Mouse (Mus musculus) brain, adult 2 months (tissue): ENCODE measurements around the gene Creb5.

Experiments
- DNase-seq: peaks from one replicate; pipeline ENCODE4 v3.0.0; 2011; ENCODE audit warnings: low read depth, low spot score

The Creb5 gene

DNA sequence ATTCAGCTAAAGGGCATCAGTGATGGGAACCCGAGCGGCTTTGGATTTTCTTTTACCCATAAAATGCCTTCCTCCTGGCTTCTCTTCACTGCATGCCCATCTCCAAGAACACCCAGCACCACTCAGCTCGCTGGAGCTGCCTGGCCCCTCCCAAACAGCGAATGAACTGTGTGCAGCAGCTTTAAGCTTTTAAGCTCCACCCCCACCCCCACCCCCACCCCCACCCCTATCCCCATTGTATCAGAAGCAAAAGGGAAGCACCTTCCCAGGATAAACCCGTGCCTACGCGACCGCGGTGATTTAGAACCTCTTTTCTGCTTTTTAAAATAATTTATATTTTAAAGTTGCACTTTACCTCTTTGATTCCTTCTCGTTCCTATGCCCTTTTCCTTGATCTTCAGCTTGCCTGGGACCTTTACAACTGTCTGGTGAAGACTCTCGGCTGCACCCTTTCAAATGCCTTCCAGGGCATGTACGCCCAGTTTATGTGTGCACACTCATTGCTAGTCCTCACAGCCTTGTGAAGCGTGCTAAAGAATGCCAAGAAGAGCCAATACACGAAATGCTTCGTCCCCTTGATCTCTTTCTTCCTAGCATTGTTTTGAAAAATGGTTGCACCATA, 411.2 kb downstream of the Creb5 start:
- DNase-seq = peak; percentile 13

DNA sequence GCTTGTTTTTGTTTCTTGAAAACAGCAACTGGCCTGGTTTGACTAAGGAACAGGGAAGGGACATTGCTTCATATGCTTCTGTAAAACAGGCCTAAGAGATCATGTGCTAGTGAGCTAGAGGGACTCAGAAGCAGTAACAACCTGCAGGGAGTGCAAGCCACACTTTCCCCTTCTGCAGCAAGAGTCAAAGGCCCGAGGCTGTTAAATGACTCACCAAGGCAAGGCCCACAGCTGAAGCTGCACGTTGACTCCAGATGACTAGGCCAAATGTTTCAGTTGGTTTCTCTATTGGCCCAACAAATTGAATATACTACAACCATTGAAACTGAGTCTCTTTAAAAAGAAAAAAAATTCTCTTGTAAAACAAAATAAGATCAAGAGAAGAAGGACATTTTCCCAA, 417.4 kb downstream of the Creb5 start:
- DNase-seq = peak; percentile 4

DNA sequence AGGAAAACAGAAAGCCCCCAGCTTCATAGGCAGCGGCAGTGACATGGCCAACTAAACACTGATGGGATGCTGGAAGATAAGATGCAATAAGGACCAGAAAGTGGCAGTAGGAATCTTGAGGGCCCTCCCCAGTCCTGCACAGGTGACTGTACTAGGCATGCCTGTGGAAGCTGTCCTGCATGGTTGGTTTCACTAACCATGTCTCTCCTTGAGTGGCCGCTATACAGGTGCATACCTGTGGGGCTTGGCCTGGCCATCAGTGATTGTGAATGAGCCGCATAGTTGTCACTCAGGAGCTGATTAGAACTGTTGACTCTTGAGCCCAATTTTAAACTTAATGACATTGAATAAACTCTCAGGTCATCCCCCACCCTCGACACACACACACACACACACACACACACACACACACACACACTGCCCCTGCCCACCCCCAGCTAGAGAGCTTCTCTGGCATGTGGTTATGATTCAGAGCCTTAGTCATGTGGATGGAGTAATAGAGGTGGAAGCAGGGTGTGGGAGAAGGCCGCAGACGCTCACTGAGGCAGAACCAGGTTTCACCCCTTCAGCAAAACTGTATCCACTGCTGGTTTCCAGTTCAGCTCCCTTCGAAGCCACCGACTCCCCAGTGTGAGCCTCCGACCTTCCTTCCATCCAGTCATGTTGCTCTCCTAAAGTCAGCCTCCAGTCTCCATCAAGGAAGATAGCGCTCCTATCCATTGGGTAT, 419.7 kb downstream of the Creb5 start:
- DNase-seq = no peak

DNA sequence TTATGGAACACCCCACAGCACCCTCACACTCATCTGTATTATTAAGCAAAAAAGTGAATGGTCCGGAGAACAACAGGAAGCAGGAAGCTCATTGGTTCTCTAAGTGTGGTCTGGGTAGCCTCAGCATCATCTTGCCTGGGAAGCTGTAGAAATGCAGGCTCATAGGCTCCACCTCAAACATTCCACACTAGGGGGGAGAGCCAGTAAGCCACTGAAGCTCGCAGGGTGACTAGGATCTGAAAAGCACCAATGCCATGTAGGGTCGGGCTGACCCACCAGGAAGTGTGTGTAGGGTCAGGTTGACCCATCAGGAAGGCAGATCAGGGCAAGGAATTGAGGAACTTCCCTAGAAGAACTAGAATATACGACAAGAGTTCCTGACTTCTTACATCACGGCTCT, 420.7 kb downstream of the Creb5 start:
- no peak for DNase-seq

DNA sequence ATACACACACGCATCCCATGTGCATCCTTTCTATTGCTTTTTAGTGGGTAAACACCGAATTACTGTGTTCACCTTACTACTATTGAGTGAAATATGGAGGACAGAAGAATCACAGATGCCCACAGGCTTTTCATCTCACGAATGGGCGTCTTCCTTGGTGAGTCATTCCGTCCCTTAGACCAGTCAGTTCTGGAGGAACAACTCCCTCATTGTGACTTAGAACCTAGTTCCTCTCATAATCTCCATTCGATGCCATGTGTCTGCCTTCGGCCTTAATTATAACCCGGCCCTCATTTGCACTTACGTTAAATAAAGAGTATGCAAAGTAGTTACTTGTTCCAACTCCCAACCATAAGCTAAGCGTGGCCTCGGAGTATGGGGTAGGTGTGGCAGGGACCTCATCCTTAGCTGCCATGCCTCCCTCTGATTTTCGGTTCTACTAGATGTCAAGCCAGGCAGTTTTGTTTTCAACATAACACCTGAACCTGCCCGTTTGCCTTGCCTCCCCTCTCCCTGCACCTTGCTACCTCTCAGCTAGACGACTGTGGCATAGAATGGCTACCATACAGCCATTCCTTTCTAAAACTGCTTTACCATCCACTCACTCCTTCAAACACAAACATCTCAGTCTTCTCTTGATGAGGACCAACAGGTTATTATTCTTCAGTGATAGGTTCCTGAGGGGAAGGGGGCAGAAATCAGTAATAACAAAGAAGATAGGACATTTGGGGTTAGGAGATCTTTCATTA, 422.8 kb downstream of the Creb5 start:
- DNase-seq = no peak

DNA sequence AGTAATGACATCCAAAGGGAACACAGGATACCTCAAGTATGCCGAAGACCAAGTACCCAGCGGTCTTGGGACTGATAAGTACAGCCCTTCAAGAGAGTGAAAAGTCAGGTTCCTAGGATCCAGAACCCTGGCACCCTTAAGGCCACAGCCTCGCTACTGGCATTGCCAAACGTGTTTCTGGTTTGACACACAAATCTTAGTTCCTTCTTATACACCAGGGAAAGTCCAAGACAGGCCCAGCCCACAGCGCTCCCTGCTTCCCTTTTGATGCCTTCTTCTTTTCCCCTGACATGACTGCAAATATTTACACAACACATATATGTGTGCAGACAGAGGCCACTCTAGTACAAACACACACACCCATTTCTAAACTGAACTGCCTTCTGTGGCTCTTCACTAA, 423.5 kb downstream of the Creb5 start:
- no peak for DNase-seq

DNA sequence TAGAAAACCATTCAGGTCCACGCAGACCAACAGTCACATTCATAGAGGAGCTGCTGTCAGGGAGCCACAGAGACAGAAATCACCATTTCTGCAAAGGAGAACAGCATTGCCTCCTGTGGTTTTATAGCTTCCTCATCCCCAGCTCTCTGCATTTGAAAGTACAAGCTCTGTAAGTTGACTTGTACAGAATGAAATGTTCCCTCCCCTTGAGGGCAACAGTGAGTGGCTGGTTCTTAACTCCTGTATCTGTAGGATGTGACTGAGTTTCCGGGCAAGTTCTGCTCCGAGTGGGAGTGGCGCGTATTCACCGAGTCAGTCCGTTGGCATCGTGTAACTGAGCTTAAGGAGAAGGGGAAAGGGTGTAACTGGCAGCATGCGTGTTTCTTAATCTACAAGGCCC, 426.1 kb downstream of the Creb5 start:
- DNase-seq = peak; percentile 5

DNA sequence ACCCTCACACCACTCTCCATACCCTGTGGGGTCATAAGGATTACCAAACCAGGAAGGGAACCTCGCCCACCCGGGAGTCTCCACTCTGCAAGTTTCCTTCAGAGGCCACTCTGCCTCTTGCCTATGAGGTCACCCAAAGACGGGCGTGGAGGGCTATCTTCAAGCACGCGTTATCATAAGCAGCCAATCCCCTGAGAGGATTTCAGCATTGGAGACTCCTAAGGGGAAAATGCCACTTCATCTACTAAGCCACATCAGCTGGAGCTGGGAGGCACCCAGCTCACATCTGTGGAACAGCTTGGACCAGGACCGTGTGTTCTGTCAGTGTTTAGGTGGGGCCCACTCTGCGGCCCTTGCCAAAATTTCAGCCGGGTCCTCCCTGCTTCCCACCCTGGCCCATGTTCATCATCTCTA, 427.8 kb downstream of the Creb5 start:
- DNase-seq = no peak

DNA sequence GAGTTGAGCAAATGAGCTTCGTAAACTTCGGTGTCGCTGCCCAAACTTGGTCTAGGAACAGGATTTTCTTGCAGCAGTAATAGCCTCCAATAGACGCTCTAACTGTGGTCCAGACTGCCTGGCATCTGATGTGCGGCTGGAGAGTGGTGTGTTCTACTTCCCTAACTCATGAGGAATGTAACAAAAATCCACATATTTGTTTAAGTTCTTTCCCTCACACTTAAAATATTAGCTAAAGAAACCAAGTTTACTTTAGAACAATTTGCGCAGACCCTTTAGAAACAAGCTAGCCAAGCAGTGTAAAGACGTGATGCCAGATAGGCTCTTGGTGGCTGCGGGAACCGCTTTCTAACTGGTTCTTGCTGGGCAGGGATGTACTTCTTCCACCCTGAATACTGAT, 428.9 kb downstream of the Creb5 start:
- no peak for DNase-seq

DNA sequence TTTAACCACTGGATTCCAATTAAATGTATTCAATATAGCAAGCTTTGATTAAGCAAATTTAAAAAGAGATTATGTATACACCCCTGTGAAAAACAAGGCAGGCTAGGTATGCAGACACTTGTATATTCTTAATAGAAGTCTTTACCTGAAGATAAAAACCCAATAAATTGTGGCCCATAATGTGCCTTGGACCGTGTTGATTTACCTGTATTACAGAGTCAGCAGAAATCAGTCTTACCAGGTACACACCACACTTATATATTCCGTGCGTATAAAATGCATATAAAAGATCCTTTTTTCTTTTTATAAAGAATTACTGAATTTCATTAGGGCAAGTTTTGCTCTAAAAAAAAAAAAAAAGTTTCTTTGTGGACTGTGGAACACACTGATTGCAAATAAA, 432.9 kb downstream of the Creb5 start:
- DNase-seq = no peak

DNA sequence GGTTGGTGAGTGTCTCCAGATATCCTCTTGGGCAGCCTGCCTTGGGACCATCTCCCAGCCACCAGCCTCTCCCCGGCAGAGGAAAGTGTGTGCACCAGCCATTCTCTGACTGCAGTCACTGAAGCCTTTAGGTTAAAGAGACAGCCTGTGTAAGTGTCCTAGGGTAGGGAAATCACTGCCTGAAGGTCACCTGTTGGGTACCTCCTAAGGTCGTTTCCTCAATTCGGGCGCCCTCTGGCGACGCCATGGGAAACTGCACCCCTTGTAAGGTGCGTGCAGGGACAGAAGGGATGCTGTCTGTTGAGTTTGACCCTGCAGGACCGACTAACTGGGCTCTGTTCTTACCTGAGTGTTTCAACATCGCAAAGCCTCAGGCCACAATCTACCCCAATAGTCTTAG, 434.5 kb downstream of the Creb5 start:
- peak; percentile 73 for DNase-seq

DNA sequence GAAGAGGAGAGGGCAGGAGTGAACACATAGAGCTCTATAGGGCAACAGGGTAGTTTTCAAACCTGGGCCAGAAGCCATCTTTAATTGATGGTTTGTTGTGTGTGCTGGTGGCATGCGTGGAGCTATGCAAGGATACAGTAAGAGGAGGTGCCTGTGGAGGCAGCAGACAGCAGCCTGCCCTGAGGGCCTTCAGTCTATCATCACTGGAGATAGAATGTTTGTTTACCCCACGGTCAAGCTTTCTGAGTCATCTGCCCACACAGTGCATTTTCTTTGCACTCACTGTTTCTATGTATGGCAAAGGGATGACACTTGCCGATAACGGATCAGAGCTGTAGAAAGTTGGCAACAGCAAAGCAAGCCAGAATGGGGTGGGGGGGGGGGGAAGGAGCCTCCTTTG, 435.6 kb downstream of the Creb5 start:
- DNase-seq = no peak

DNA sequence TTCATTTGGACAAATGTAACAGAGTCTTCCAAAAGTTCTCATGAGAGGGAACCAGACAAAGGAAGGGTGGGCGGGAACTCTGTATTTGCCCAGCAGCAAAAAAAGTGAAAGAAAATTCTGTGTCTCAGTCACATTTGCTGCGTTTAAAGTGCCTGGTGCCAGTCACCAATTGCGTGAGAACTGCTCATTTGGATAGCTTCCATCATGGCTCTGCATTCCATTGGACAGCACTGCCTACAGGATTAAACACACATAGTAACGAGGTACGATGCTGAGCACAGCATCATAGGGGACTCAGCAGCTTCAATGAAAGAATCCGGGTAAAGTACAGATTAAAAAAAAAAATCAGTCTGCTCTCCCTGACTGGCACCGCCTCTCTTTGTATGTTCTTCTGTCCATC, 443.4 kb downstream of the Creb5 start:
- no peak for DNase-seq

DNA sequence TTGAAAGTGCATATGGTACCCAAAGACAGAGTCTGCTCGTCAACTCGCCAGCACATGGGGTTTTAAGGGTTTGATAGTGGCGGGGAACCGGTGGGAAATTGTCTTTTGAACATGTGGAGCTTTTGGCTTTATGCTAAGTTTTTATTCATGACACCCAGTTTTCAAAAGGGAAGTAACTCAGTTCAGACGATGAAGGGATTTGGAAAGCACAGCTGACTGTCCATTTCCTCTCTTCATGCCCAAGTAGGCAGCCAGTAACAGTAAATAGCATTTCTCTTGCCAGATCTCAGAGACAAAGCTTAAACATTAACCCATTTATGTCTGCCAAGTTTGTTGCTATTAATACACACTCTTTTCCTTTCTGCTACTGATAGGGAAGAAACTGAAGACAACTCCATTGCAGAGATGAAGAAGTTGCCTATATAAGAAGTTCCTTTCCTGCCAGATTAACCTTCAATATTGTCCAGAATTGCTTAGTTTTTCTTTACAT, 444.0 kb downstream of the Creb5 start:
- DNase-seq = no peak

DNA sequence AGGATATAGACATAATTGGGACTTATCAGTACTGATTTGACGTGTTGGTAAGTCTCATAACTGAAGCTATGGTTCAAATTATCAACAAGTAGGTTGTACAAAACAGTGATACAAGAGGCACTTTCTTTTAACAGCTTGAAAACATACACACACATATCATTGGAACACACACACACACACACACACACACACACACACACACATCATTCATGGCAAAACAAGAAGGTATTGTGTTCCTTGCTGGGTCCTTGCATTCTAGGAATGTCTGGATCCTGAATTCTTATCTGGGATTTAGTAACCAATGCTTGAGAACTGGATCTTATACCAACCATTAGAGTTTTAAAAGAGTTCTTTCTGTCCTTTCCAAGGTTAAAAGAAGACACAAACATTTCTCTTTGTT, 446.5 kb downstream of the Creb5 start:
- DNase-seq = no peak

DNA sequence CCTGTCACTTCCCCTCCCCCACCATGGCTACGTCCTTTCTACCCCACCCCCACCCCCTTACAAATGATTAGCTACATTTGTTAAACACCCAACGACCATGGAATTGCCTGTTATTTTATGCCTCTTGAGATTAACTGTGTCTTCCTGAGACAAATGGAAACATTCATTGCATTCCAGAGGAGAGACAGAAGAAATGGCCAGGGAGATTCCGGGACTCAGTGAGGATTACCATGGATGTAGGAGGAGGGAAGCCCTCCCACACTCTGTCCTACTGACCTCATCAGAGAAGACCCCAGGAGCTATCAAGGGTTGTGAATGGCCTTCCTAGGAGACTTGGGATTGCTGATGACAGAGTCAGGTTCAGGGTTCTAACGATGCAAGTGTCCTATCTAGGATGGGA, 446.9 kb downstream of the Creb5 start:
- DNase-seq = no peak

DNA sequence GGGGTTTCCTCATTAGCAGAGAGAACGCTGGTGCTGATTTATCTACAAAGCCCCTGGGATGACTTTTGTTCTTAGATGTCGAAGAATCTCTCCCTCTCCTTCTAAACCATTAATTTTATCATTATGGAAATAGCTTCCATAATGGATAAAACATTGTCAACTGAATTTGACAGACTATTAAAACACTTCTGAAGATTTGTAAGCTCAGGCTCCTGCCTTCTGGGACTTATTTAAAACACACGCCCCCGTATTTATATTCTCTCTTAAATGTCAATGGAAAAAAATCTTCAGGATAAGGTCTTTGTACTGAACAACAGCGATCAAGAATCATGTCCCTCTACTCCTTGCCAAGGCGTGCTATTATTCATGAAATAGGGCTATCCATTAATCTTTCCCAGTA, 448.6 kb downstream of the Creb5 start:
- DNase-seq = no peak

DNA sequence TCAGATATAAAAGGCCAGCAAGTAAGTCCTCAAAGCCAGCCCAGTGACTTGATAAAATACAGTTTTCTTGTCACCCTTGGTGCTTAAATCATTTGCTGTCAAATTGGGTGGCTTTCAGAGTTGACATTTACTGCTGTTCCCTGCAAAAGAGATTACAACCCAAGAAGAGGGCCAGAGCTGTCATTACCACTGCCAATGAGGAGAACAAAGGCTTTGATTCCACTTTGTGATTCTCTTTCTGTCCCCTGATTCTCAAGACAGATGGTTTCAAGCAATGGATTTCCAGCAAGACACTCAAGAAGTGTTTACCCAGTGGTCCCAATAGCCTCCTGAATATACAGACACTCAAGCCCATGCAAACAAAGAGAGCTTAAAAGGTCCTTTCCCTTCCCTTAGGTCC, 451.1 kb downstream of the Creb5 start:
- DNase-seq = no peak

DNA sequence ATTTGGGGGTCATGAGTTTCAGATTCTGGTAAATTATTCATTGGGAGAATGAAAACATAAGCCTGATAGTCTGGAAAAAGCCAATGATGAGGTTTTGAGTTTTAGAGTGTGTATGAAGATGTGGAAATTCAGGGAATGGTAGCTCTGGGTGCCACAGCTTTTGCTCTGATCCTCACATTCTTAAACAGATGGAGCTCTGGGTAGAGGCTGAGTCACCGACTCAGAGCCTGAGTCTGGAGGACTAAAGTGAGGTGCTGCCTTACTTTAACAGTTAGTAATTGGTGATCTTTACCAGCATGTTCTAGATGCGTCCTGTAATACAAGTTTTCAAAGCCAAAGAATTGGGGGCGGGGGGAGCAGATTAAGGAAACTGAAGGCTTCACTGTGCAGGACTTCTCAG, 454.2 kb downstream of the Creb5 start:
- DNase-seq = peak; percentile 52
